Mouse (Mus musculus) splenic B cell, adult 2 months (primary cell): ENCODE data around the gene Dyx1c1.

Experiments used
- DNase-seq: peaks from one replicate; pipeline ENCODE4 v3.0.0-alpha.2; 2011; ENCODE audit warnings: low read depth, low spot score
- H3K27me3 ChIP-seq: 2 replicates; pipeline ENCODE4 v1.6.1; 2012; ENCODE audit warnings: mild to moderate bottlenecking, low read length, moderate library complexity, mixed read lengths; ENCODE audit not compliant: control insufficient read depth, poor library complexity, insufficient read depth, severe bottlenecking
- H3K36me3 ChIP-seq: 2 replicates; pipeline ENCODE4 v1.6.1; 2012; ENCODE audit warnings: mild to moderate bottlenecking, low read length, moderate library complexity, mixed read lengths; ENCODE audit not compliant: control insufficient read depth, poor library complexity, insufficient read depth, severe bottlenecking

The Dyx1c1 gene

GRCm38 (mm10) chr9:72954746-72955145, 3.8 kb upstream of the Dyx1c1 start:
- Histone ChIP-seq H3K27me3 (no peaks in the 10 kb centered on the region), H3K36me3 (no peaks in the 10 kb centered on the region)
- DNase-seq, result peak; percentile 38

DNA sequence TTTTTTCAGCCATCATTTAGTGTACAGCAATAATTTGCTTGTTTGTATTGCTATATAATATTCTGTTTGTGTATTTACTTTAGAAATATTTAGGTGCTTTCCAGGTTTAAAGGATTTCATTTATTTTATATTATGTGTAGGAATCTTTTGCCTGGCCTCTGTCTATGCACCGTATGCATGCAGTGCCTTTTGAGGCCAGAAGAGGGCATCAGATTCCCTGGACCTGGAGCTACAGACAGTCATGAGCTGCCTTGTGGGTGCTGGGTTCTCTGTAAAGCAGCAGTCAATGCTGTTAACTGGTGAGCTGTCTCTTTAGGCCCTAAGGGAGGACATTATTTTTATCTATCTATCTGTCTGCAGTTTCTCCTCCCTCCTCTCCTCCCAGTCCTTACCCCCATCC, 3.0 kb upstream of the Dyx1c1 start:
- peak; percentile 76 for DNase-seq
- H3K36me3 ChIP-seq, result no peaks in the 10 kb centered on the region
- no peaks in the 10 kb centered on the region for H3K27me3 ChIP-seq

DNA sequence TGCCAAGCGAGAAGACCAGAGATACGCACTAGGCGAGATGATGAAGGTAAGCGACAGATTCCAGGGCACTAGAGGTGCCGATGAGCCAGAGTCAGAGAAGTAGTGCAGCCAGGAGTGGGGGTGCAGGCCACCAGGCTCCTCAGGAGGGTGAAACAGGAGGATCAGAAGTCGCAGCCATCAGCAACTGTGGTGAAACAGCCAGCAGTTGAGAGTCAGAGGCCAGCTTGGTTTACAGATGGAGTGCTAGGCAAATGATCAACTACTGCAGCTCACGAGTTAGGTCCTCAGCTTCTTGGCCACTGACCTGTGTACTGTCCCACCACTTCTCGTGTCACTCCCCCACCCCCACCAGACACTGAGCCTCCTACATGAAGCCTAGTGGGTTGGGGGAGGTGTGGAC, 2.8 kb downstream of the Dyx1c1 start:
- no peaks in the 10 kb centered on the region for H3K27me3 ChIP-seq
- no peaks in the 10 kb centered on the region for H3K36me3 ChIP-seq
- no peak for DNase-seq

DNA sequence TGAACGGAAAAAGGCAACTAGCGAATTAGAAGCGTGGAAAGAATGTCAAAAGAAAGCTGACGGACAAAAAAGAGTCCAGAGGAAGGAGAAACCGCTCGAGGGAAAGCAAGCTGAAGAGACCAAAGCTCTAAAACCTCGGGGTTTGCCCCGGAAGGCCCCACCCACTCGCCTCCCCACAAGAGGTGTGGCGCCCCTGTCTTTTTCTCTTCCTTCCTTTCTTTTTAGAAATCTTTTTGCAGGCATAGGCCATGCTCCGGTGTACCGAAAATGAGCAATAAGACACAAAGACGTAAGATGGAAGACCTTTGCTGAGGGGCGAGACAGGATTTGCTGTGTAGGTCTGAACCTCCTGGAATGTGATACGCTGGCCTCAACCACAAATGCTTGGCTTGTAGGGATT, 3.4 kb downstream of the Dyx1c1 start:
- DNase-seq, result peak; percentile 45
- Histone ChIP-seq H3K36me3 (no peaks in the 10 kb centered on the region), H3K27me3 (no peaks in the 10 kb centered on the region)

DNA sequence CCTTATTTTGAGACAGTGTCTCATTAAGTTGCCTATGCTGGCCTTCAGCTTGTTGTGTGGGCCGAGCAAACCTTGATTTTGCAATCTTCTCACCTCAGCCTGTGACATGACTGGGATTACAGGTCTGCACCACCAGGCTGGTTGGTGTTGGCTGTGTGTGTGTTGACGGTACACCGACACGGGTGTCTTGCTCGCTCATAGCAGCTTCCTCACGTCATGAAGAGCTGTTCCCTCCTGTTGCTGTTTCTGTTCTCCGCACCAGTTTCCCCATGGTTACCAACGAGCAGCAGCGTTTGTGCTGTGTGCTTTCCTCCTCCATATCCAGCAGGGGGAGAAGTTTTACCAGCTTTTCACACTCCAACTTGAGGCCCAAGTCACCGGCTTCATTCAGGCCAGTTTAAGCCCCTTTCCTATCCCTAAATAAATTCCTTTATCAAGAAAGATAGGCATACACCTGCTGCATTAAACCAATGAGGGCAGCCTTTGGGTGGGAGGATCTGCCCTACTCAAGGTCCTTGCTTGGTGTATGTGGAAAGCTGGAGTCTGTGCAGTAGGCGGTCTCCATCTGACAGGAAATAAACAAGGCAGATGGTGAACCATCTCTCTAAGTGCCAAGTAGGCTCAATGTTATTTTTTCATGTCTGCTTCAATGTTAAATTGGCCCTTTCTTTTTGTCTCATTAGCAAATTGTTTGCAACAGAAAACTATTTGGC, 9.9 kb downstream of the Dyx1c1 start:
- DNase-seq, result peak; percentile 78
- Histone ChIP-seq H3K36me3 (no peaks in the 10 kb centered on the region), H3K27me3 (no peaks in the 10 kb centered on the region)

DNA sequence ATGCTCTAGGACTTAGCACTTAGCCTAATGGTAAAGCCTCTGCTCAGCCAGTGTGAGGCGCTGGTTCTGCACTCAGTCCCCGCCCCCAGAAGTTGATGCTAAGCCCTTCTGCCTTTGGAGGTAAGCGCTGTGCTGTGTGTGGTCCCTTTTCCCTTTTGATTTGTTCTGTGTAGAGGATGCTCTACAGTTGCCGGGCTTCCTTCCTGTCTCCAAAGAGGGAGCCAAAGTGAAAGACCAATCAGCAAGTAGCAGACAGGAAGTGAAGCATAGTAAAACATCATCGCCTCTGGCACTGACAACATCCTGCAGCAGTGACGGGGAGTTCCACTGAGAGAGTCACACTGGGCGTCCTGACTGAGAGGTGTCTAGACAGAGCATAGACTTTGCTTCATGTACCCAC, 11.3 kb downstream of the Dyx1c1 start:
- peak; percentile 54 for DNase-seq
- H3K27me3 ChIP-seq, result no peaks in the 10 kb centered on the region
- no peaks in the 10 kb centered on the region for H3K36me3 ChIP-seq

DNA sequence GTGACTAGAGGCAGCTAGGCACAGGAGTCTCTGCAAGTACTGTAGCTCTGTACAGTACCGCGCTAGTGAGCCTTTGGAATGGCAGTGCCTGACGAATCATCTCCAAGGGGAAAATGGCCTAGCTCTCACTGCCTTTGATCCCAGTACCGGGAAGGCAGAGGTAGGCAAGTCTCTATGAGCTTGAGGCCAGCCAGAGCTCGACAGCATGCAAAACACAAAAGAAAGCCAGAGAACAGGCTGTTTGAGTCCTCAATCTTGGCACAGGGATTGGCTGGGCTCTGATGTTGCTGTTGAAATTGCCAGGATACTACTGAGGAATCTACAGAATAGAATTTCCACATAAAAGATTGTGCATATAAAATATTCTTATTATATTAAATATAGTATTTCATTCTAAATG, 13.8 kb downstream of the Dyx1c1 start:
- Histone ChIP-seq H3K36me3 (no peaks in the 10 kb centered on the region), H3K27me3 (no peaks in the 10 kb centered on the region)
- DNase-seq, result no peak

DNA sequence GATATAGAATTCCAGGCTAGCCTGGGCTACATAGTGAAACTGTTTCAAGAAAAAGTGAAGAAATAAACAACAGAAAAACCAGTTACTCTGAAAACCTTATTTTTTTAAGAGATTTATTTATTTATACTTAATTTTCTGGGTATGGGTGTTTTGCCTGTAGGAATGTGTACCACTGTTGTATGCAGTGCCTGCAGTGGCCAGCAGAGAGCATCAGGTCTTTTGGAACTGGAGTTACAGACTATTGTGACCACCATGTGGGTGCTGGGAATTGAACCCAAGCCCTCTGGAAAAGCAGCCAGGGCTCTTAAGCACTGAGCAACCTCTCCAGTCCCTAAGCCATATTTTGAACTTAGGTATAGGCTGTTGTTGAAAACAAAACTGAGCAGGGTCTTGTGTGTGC, 14.4 kb downstream of the Dyx1c1 start:
- Histone ChIP-seq H3K36me3 (no peaks in the 10 kb centered on the region), H3K27me3 (no peaks in the 10 kb centered on the region)
- no peak for DNase-seq

DNA sequence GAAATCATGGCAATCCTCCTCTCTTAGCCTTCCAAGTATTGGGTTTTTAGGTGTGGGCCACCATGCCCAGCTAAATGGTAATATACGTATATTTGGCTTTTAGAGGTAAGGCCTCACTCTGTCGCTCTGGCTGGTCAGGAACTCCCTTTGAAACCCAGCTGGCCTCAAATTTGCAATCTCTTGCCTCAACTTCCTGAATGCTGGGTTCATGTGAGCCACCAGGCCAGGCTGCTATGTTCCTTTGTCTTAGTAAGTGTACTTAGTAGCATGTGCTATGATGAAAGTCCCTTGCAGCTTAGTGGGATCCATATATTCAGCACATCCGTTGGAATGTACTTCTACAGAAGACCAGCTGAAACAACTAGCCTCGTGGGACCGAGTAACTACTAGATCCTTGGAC, 16.1 kb downstream of the Dyx1c1 start:
- Histone ChIP-seq H3K36me3 (no peaks in the 10 kb centered on the region), H3K27me3 (no peaks in the 10 kb centered on the region)
- no peak for DNase-seq

DNA sequence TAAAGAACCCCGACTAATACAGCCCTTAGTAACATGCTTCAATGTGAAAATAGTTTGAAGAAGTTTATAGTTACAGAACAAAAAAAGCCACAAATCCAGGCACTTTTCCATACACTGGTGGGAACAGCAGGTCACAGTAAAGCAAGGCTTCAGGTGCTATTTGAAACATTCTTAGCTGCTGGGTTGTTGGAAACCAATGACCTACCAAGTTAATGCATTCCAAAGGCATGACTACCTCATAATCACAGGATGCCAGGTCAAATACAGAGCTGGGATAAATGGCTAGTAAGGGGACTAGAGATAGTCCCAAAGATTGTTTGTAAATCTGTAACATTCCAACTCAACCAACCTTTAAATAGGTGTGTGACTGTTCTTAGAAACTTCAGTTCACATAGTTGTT, 16.7 kb downstream of the Dyx1c1 start:
- Histone ChIP-seq H3K36me3 (no peaks in the 10 kb centered on the region), H3K27me3 (no peaks in the 10 kb centered on the region)
- DNase-seq, result no peak

GRCm38 (mm10) chr9:72983066-72983465, 24.5 kb downstream of the Dyx1c1 start:
- DNase-seq, result peak; percentile 36
- no peaks in the 10 kb centered on the region for H3K36me3 ChIP-seq
- no peaks in the 10 kb centered on the region for H3K27me3 ChIP-seq

GRCm38 (mm10) chr9:72985250-72986220, 26.9 kb downstream of the Dyx1c1 start, which contains the start of the genes Ccpg1os and Ccpg1:
Gene Ccpg1os, minus strand, starts transcription at chr9:72985382.
Gene Ccpg1, plus strand, starts transcription at chr9:72985429.
- peak; percentile 97 for DNase-seq
- Histone ChIP-seq H3K36me3 (no peaks in the 10 kb centered on the region), H3K27me3 (no peaks in the 10 kb centered on the region)

GRCm38 (mm10) chr9:72987703-72988102, 29.1 kb downstream of the Dyx1c1 start:
- H3K36me3 ChIP-seq, result no peaks in the 10 kb centered on the region
- DNase-seq, result no peak
- H3K27me3 ChIP-seq, result no peaks in the 10 kb centered on the region

GRCm38 (mm10) chr9:72988706-72989105, 30.1 kb downstream of the Dyx1c1 start:
- no peaks in the 10 kb centered on the region for H3K36me3 ChIP-seq
- no peaks in the 10 kb centered on the region for H3K27me3 ChIP-seq
- no peak for DNase-seq

GRCm38 (mm10) chr9:72991420-72991819, 32.8 kb downstream of the Dyx1c1 start:
- DNase-seq, result no peak
- H3K36me3 ChIP-seq, result no peaks in the 10 kb centered on the region
- no peaks in the 10 kb centered on the region for H3K27me3 ChIP-seq
